Mouse (Mus musculus) stomach, embryonic 16.5 days (tissue): ENCODE data around the gene Gm10197. TPM values are rescaled to one million over a fixed set of nuclear protein-coding genes. Genes with fewer than 3 reads are reported as not detected.

Experiments used
- ATAC-seq: fragments of 200-750 bp; cut with Nextera tagmentation; 2 replicates; pipeline ENCODE4 v1.8.0; 2017; ENCODE audit warnings: moderate number of reproducible peaks, moderate TSS enrichment; ENCODE audit not compliant: insufficient read depth, low FRiP score
- H3K27ac ChIP-seq: fragments of 300-500 bp; sonication (generic); 2 replicates; pipeline ENCODE4 v1.5.1; 2014; ENCODE audit warnings: low read length
- H3K27me3 ChIP-seq: fragments of 300-500 bp; sonication (generic); 2 replicates; pipeline ENCODE4 v1.6.1; 2014; ENCODE audit warnings: low read length, control low read depth, mixed read lengths; ENCODE audit not compliant: control insufficient read depth, insufficient read depth
- H3K36me3 ChIP-seq: fragments of 300-500 bp; sonication (generic); 2 replicates; pipeline ENCODE4 v1.6.1; 2014; ENCODE audit warnings: low read length; ENCODE audit not compliant: control insufficient read depth, insufficient read depth
- H3K4me1 ChIP-seq: fragments of 300-500 bp; sonication (generic); 2 replicates; pipeline ENCODE4 v1.6.1; 2014; ENCODE audit warnings: low read length, control low read depth, mixed read lengths; ENCODE audit not compliant: control insufficient read depth, insufficient read depth
- H3K4me2 ChIP-seq: fragments of 300-500 bp; sonication (generic); 2 replicates; pipeline ENCODE4 v1.6.1; 2014; ENCODE audit warnings: low read depth, low read length, mixed read lengths
- H3K4me3 ChIP-seq: fragments of 300-500 bp; sonication (generic); replicated peaks from 2 replicates; pipeline ENCODE4 v1.5.1; 2014; ENCODE audit warnings: mild to moderate bottlenecking, low read length
- H3K9ac ChIP-seq: fragments of 300-500 bp; sonication (generic); 2 replicates; pipeline ENCODE4 v1.6.1; 2014; ENCODE audit warnings: low read length
- H3K9me3 ChIP-seq: fragments of 300-500 bp; sonication (generic); replicated peaks from 2 replicates; pipeline ENCODE4 v1.6.1; 2016; ENCODE audit warnings: low read length, control low read depth; ENCODE audit not compliant: control insufficient read depth
- WGBS: fragments of 180-500 bp; shearing (Covaris S2); extraction: QIAGEN DNeasy Blood & Tissue Kit; methylation state at CpG from one replicate; pipeline ENCODE4 v1.1.7; 2014; 5-methylcytosine and 5-hydroxymethylcytosine counted together
- polyA plus RNA-seq: library from polyadenylated mRNA; unstranded; fragments of >200 nt; fragmentation: Nextera tagmentation; extraction: Ambion mirVana; gene quantifications from 2 replicates; pipeline ENCODE4 v1.2.1, GENCODE M21; 2015

Gene Gm10197
- polyA plus RNA-seq: not detected in 2 replicates

GRCm38 (mm10) chr19:53371666-53372065 is at the start of gene Gm10197:
TSS of gene Gm10197 (minus strand) at chr19:53371766.
- 0 out of 2 replicates have a peak, but pooled peaks cover 3% of the 10 kb centered on the region for H3K36me3 ChIP-seq
- 85% methylated on average over 13 of the region's 13 CpGs for WGBS
- ATAC-seq: no peak
- H3K9me3 ChIP-seq: no peaks in the 10 kb centered on the region
- H3K4me1 ChIP-seq: peaks cover 4% of the 10 kb centered on the region; the same call in 1 of the 2 replicates
- peak within 1 kb of the TSS; percentile 14; the same call in 1 of the 2 replicates for H3K9ac ChIP-seq
- H3K27me3 ChIP-seq: no peaks in the 10 kb centered on the region
- peak within 1 kb of the TSS; percentile 39; the same call in 1 of the 2 replicates for H3K27ac ChIP-seq
- H3K4me2 ChIP-seq: no peak within 1 kb of the TSS
- H3K4me3 ChIP-seq: no peak within 1 kb of the TSS

- peak overlapping the region; percentile 84 for H3K27ac ChIP-seq
- no peaks in the 10 kb centered on the region for H3K36me3 ChIP-seq
- peak overlapping the region; percentile 91 for H3K4me2 ChIP-seq
- no peaks in the 10 kb centered on the region for H3K9me3 ChIP-seq
- peak overlapping the region; percentile 73 for H3K9ac ChIP-seq
- ATAC-seq: peak; percentile 95
- H3K4me3 ChIP-seq: peak overlapping the region; percentile 51
- no peaks in the 10 kb centered on the region for H3K27me3 ChIP-seq
- WGBS: 2% methylated on average over 19 of the region's 19 CpGs
- H3K4me1 ChIP-seq: peaks cover 10% of the 10 kb centered on the region; the same call in 1 of the 2 replicates
Observed at GRCm38 (mm10) chr19:53420924-53421582, 49.5 kb upstream of the Gm10197 start.

GRCm38 (mm10) chr19:53419834-53420233 is 48.3 kb upstream of the Gm10197 start:
- Histone ChIP-seq H3K9ac (no peak overlapping the region), H3K4me1 (peaks cover 10% of the 10 kb centered on the region; the same call in 1 of the 2 replicates), H3K4me3 (no peak overlapping the region), H3K27ac (no peak overlapping the region), H3K9me3 (no peaks in the 10 kb centered on the region), H3K36me3 (no peaks in the 10 kb centered on the region), H3K27me3 (no peaks in the 10 kb centered on the region), H3K4me2 (no peak overlapping the region)
- ATAC-seq: no peak
- WGBS: 49% methylated on average over 5 of the region's 5 CpGs

GRCm38 (mm10) chr19:53415198-53415597 is 43.6 kb upstream of the Gm10197 start:
- peaks cover 6% of the 10 kb centered on the region for H3K4me1 ChIP-seq
- H3K9me3 ChIP-seq: no peaks in the 10 kb centered on the region
- H3K27me3 ChIP-seq: no peaks in the 10 kb centered on the region
- no peak overlapping the region for H3K9ac ChIP-seq
- H3K4me3 ChIP-seq: no peak overlapping the region
- no peak overlapping the region for H3K4me2 ChIP-seq
- H3K36me3 ChIP-seq: no peaks in the 10 kb centered on the region
- no peak overlapping the region for H3K27ac ChIP-seq
- WGBS: 80% methylated on average over 17 of the region's 17 CpGs
- ATAC-seq: no peak

GRCm38 (mm10) chr19:53414650-53415049 is 43.1 kb upstream of the Gm10197 start:
- Histone ChIP-seq H3K36me3 (no peaks in the 10 kb centered on the region), H3K9me3 (no peaks in the 10 kb centered on the region), H3K4me3 (no peak overlapping the region), H3K9ac (no peak overlapping the region), H3K27me3 (no peaks in the 10 kb centered on the region), H3K27ac (no peak overlapping the region), H3K4me2 (no peak overlapping the region), H3K4me1 (peaks cover 6% of the 10 kb centered on the region)
- WGBS: 68% methylated on average over 11 of the region's 11 CpGs
- 0 out of 2 replicates have a peak, but pooled peaks have one; percentile 33 for ATAC-seq

- whole genome bisulfite sequencing: 71% methylated on average over 15 of the region's 15 CpGs
- Histone ChIP-seq H3K4me3 (no peak overlapping the region), H3K27ac (no peak overlapping the region), H3K9ac (no peak overlapping the region), H3K36me3 (no peaks in the 10 kb centered on the region), H3K27me3 (no peaks in the 10 kb centered on the region), H3K4me1 (peaks cover 6% of the 10 kb centered on the region), H3K9me3 (no peaks in the 10 kb centered on the region), H3K4me2 (no peak overlapping the region)
- ATAC-seq: 0 out of 2 replicates have a peak, but pooled peaks have one; percentile 44
Observed at GRCm38 (mm10) chr19:53413617-53414380, 42.2 kb upstream of the Gm10197 start.

GRCm38 (mm10) chr19:53412149-53412848 is 40.7 kb upstream of the Gm10197 start:
- no peak overlapping the region for H3K4me2 ChIP-seq
- H3K4me1 ChIP-seq: peaks cover 6% of the 10 kb centered on the region
- WGBS: 16% methylated on average over 6 of the region's 6 CpGs
- ATAC-seq: no peak
- no peaks in the 10 kb centered on the region for H3K36me3 ChIP-seq
- no peaks in the 10 kb centered on the region for H3K27me3 ChIP-seq
- H3K9me3 ChIP-seq: no peaks in the 10 kb centered on the region
- peak overlapping the region; percentile 64 for H3K27ac ChIP-seq
- H3K9ac ChIP-seq: no peak overlapping the region; the same call in 1 of the 2 replicates
- H3K4me3 ChIP-seq: no peak overlapping the region

- ATAC-seq: no peak
- no peaks in the 10 kb centered on the region for H3K36me3 ChIP-seq
- no peaks in the 10 kb centered on the region for H3K9me3 ChIP-seq
- 57% methylated on average over 17 of the region's 17 CpGs for WGBS
- no peak overlapping the region for H3K4me2 ChIP-seq
- no peak overlapping the region for H3K4me3 ChIP-seq
- 0 out of 2 replicates have a peak overlapping the region, but pooled peaks have one; percentile 19 for H3K9ac ChIP-seq
- H3K27ac ChIP-seq: no peak overlapping the region
- H3K27me3 ChIP-seq: no peaks in the 10 kb centered on the region
- peaks cover 6% of the 10 kb centered on the region for H3K4me1 ChIP-seq
Observed at GRCm38 (mm10) chr19:53409663-53410307, 38.2 kb upstream of the Gm10197 start.
